Mouse (Mus musculus) lung, adult 2 months (tissue): ENCODE measurements around the gene Sspo. TPM values are rescaled to one million over a fixed set of nuclear protein-coding genes. Genes with fewer than 3 reads are reported as not detected.

Source experiments
- DNase-seq: peaks from one replicate; pipeline ENCODE4 v3.0.0; 2022
- H3K4me1 ChIP-seq: fragments of 200-500 bp; 2 replicates; pipeline ENCODE4 v1.6.1; 2011; ENCODE audit warnings: low read length; ENCODE audit not compliant: control insufficient read depth, insufficient read depth
- H3K4me3 ChIP-seq: fragments of 200-500 bp; replicated peaks from 2 replicates; pipeline ENCODE3; 2011; ENCODE audit warnings: low read depth, mild to moderate bottlenecking, control low read depth, low read length; ENCODE audit errors: extremely low read depth
- CTCF ChIP-seq: fragments of 200-500 bp; IDR thresholded peaks from 2 replicates; pipeline ENCODE4 v1.5.1; 2011; ENCODE audit warnings: mild to moderate bottlenecking, low read length, control low read depth; ENCODE audit not compliant: insufficient read depth
- POLR2A ChIP-seq: fragments of 200-500 bp; IDR thresholded peaks from 2 replicates; pipeline ENCODE4 v1.6.1; 2011; ENCODE audit warnings: low read depth, mild to moderate bottlenecking, control low read depth, low read length, borderline replicate concordance; ENCODE audit errors: extremely low read depth
- WGBS: fragments of 180-500 bp; shearing (Covaris S2); methylation state at CpG from one replicate; pipeline ENCODE4 v1.1.7; 2018; 5-methylcytosine and 5-hydroxymethylcytosine counted together
- polyA plus RNA-seq: library from polyadenylated mRNA; depleted of rRNA; stranded (reverse); fragments of >200 nt; gene quantifications from 2 replicates; pipeline ENCODE4 v1.2.3, GENCODE M21; 2012

The Sspo gene
- polyA plus RNA-seq, 1 experiment: 3.2 TPM

- Histone ChIP-seq H3K4me3 (no peak overlapping the region), H3K4me1 (peaks cover 16% of the 10 kb centered on the region)
- TF ChIP-seq CTCF: no peak
- no peak for TF ChIP-seq POLR2A
- WGBS: 33% methylated on average over 12 of the region's 12 CpGs
- peak; percentile 23 for DNase-seq
These were observed 14.9 kb upstream of the Sspo start for GRCm38 (mm10) chr6:48432893-48433816.

GRCm38 (mm10) chr6:48434651-48435050, 13.4 kb upstream of the Sspo start:
- peaks cover 9% of the 10 kb centered on the region for H3K4me1 ChIP-seq
- no peak for TF ChIP-seq CTCF
- no peak for TF ChIP-seq POLR2A
- no peak overlapping the region for H3K4me3 ChIP-seq
- DNase-seq: no peak
- 55% methylated on average over 6 of the region's 6 CpGs for WGBS

- TF ChIP-seq CTCF (no peak), POLR2A (no peak; the same call in 1 of the 2 replicates)
These were observed 12.9 kb upstream of the Sspo start for GRCm38 (mm10) chr6:48435111-48435510.

GRCm38 (mm10) chr6:48435706-48436349, 12.2 kb upstream of the Sspo start:
- WGBS: 66% methylated on average over 5 of the region's 5 CpGs
- peaks cover 9% of the 10 kb centered on the region for H3K4me1 ChIP-seq
- TF ChIP-seq CTCF (no peak), POLR2A (no peak)
- no peak overlapping the region for H3K4me3 ChIP-seq
- DNase-seq: no peak

More at GRCm38 (mm10) chr6:48435111-48435510, 12.9 kb upstream of the Sspo start:
- Histone ChIP-seq H3K4me3 (no peak overlapping the region), H3K4me1 (peaks cover 9% of the 10 kb centered on the region)
- no peak for DNase-seq
- WGBS: 27% methylated on average over 5 of the region's 5 CpGs

GRCm38 (mm10) chr6:48437679-48438376, 10.2 kb upstream of the Sspo start:
- TF ChIP-seq POLR2A: no peak
- TF ChIP-seq CTCF: no peak

GRCm38 (mm10) chr6:48438475-48439125, 9.4 kb upstream of the Sspo start:
- Histone ChIP-seq H3K4me1 (peaks cover 5% of the 10 kb centered on the region), H3K4me3 (no peak overlapping the region)
- no peak for DNase-seq
- 80% methylated on average over 55 of the region's 55 CpGs for WGBS
- no peak for TF ChIP-seq POLR2A
- TF ChIP-seq CTCF: no peak

More at GRCm38 (mm10) chr6:48437679-48438376, 10.2 kb upstream of the Sspo start:
- WGBS: 92% methylated on average over 35 of the region's 35 CpGs
- Histone ChIP-seq H3K4me3 (no peak overlapping the region), H3K4me1 (peaks cover 8% of the 10 kb centered on the region)
- no peak for DNase-seq

- peaks cover 2% of the 10 kb centered on the region for H3K4me1 ChIP-seq
- no peak for DNase-seq
- no peak overlapping the region for H3K4me3 ChIP-seq
- TF ChIP-seq POLR2A (no peak), CTCF (no peak)
These were observed 8.4 kb upstream of the Sspo start for GRCm38 (mm10) chr6:48439654-48440053.

- H3K4me1 ChIP-seq: no peaks in the 10 kb centered on the region
- DNase-seq: no peak
- WGBS: 66% methylated on average over 14 of the region's 14 CpGs
- H3K4me3 ChIP-seq: no peak overlapping the region
- TF ChIP-seq POLR2A: no peak
- TF ChIP-seq CTCF: no peak
These were observed 7.6 kb upstream of the Sspo start for GRCm38 (mm10) chr6:48440306-48441014.
